Mouse (Mus musculus) spleen, postnatal 4 days (tissue): ENCODE measurements at regions not wholly inside any gene's neighbourhood (a gene's known extent, or its start where the extent isn't known, plus 50 kb on each side); places are given as distances from the start of the nearest gene placed in this dataset.

Experiments used
- DNase-seq, 2 experiments: peaks; one replicate each; pipeline ENCODE4 v3.0.0; 2022; ENCODE audit warnings: low spot score in 2 of 2

- no peak for DNase-seq
Observed at GRCm38 (mm10) chr10:21828432-21829061, 53.4 kb upstream of the Sgk1 start.

- no peak for DNase-seq
Observed at GRCm38 (mm10) chr10:21829062-21829731, 52.8 kb upstream of the Sgk1 start.

- DNase-seq, result no peak
Observed at GRCm38 (mm10) chr10:21831002-21831696, 50.8 kb upstream of the Sgk1 start.
